Mouse (Mus musculus) limb, embryonic 11.5 days (tissue): ENCODE measurements at regions not wholly inside any gene's neighbourhood (a gene's known extent, or its start where the extent isn't known, plus 50 kb on each side); places are given as distances from the start of the nearest gene placed in this dataset.

Experiments used
- ATAC-seq: fragments of 200-750 bp; cut with Nextera tagmentation; 2 replicates; pipeline ENCODE4 v1.8.0; 2017; ENCODE audit warnings: low read depth; ENCODE audit not compliant: insufficient number of reproducible peaks, low FRiP score, low TSS enrichment
- DNase-seq: peaks from one replicate; pipeline ENCODE4 v3.0.0-alpha.2; 2015; ENCODE audit warnings: low spot score
- H3K27ac ChIP-seq: fragments of 300-500 bp; sonication (generic); replicated peaks from 2 replicates; pipeline ENCODE4 v1.5.1; 2014; ENCODE audit warnings: low read depth, mild to moderate bottlenecking, low read length
- H3K27me3 ChIP-seq: fragments of 300-500 bp; sonication (generic); 2 replicates; pipeline ENCODE4 v1.6.1; 2014; ENCODE audit warnings: mild to moderate bottlenecking, low read length, mixed read lengths; ENCODE audit not compliant: control insufficient read depth, insufficient read depth
- H3K36me3 ChIP-seq: fragments of 300-500 bp; sonication (generic); 2 replicates; pipeline ENCODE4 v1.6.1; 2014; ENCODE audit warnings: mild to moderate bottlenecking, low read length, moderate library complexity, mixed read lengths; ENCODE audit not compliant: control insufficient read depth, insufficient read depth
- H3K4me1 ChIP-seq: fragments of 300-500 bp; sonication (generic); 2 replicates; pipeline ENCODE4 v1.6.1; 2014; ENCODE audit warnings: low read length, mixed read lengths; ENCODE audit not compliant: control insufficient read depth, insufficient read depth
- H3K4me2 ChIP-seq: fragments of 300-500 bp; sonication (generic); 2 replicates; pipeline ENCODE4 v1.6.1; 2014; ENCODE audit warnings: low read depth, mild to moderate bottlenecking, moderate library complexity; ENCODE audit not compliant: severe bottlenecking
- H3K4me3 ChIP-seq: fragments of 300-500 bp; sonication (generic); 2 replicates; pipeline ENCODE4 v1.5.1; 2014; ENCODE audit warnings: low read depth, low read length
- H3K9ac ChIP-seq: fragments of 300-500 bp; sonication (generic); 2 replicates; pipeline ENCODE4 v1.6.1; 2014; ENCODE audit warnings: mild to moderate bottlenecking, low read length
- H3K9me3 ChIP-seq: fragments of 300-500 bp; sonication (generic); 2 replicates; pipeline ENCODE4 v1.6.1; 2016; ENCODE audit warnings: low read length; ENCODE audit not compliant: control insufficient read depth
- WGBS: fragments of 180-500 bp; shearing (Covaris S2); extraction: QIAGEN DNeasy Blood & Tissue Kit; methylation state at CpG from one replicate; pipeline ENCODE4 v1.1.7; 2014; 5-methylcytosine and 5-hydroxymethylcytosine counted together

DNA sequence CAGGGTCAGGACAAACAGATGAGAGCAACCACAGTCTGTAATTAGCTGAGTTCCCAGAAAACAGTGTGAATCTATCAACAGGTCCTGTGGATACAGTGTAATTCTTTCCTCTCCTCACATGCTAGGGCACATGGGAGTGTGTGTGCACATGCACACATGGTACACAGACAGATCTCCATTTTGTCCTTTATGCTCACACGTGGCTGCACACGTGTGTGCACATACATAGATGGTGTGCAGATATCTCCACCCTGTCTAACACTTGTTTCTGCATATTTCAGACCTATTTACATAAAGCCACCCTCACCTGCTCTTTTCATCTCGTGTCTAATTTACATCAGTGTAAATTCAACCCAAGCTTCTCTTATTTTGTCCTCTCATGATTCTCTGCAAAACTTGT is 245.0 kb upstream of the Cnr1 start:
- Histone ChIP-seq H3K4me1 (no peaks in the 10 kb centered on the region), H3K36me3 (no peaks in the 10 kb centered on the region), H3K4me3 (no peak overlapping the region), H3K27ac (no peak overlapping the region), H3K9ac (no peak overlapping the region), H3K9me3 (no peaks in the 10 kb centered on the region), H3K4me2 (no peak overlapping the region), H3K27me3 (no peaks in the 10 kb centered on the region)
- ATAC-seq (no peak), DNase-seq (no peak)
- 82% methylated on average over 3 of the region's 3 CpGs for WGBS

- no peak overlapping the region for H3K27ac ChIP-seq
- no peak for ATAC-seq
- H3K4me3 ChIP-seq, result no peak overlapping the region
- no peaks in the 10 kb centered on the region for H3K36me3 ChIP-seq
- DNase-seq, result no peak
- H3K27me3 ChIP-seq, result no peaks in the 10 kb centered on the region
- no peaks in the 10 kb centered on the region for H3K4me1 ChIP-seq
- 82% methylated on average over 8 of the region's 8 CpGs for WGBS
- no peak overlapping the region for H3K4me2 ChIP-seq
- no peak overlapping the region for H3K9ac ChIP-seq
- H3K9me3 ChIP-seq, result no peaks in the 10 kb centered on the region
These were observed 238.3 kb upstream of the Cnr1 start for GRCm38 (mm10) chr4:33686135-33686534.

- H3K27ac ChIP-seq, result no peak overlapping the region
- DNase-seq (no peak), ATAC-seq (no peak)
These were observed 237.0 kb upstream of the Cnr1 start for GRCm38 (mm10) chr4:33687434-33687833.

DNA sequence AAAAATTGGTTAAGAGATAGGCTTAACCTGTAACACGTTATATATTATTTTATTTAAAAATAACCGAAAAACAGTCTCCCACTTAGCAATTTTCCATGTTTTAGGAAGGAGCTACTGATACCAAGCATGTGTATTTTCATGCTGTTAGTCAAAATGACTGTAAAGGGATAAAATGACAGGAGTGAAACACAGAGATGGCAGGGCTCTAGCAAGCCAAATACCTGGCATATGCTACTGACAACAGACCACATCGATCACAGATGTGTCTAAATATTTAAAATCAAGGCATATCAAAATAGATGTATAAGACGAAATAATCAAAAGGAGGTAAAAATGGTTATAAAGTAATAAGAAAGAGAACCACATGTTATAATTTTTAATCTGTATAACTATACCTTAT is 231.0 kb upstream of the Cnr1 start:
- H3K27me3 ChIP-seq, result no peaks in the 10 kb centered on the region
- H3K4me2 ChIP-seq, result no peak overlapping the region
- DNase-seq, result no peak
- H3K9me3 ChIP-seq, result no peaks in the 10 kb centered on the region
- 91% methylated on average over 4 of the region's 4 CpGs for WGBS
- H3K9ac ChIP-seq, result no peak overlapping the region
- H3K36me3 ChIP-seq, result no peaks in the 10 kb centered on the region
- no peak overlapping the region for H3K4me3 ChIP-seq
- no peak for ATAC-seq
- no peak overlapping the region for H3K27ac ChIP-seq
- H3K4me1 ChIP-seq, result no peaks in the 10 kb centered on the region

More at GRCm38 (mm10) chr4:33687434-33687833, 237.0 kb upstream of the Cnr1 start:
- H3K36me3 ChIP-seq, result no peaks in the 10 kb centered on the region
- no peaks in the 10 kb centered on the region for H3K4me1 ChIP-seq
- no peak overlapping the region for H3K9ac ChIP-seq
- H3K27me3 ChIP-seq, result no peaks in the 10 kb centered on the region
- no peak overlapping the region for H3K4me3 ChIP-seq
- no peaks in the 10 kb centered on the region for H3K9me3 ChIP-seq
- no peak overlapping the region for H3K4me2 ChIP-seq
- 77% methylated on average over 7 of the region's 7 CpGs for WGBS

DNA sequence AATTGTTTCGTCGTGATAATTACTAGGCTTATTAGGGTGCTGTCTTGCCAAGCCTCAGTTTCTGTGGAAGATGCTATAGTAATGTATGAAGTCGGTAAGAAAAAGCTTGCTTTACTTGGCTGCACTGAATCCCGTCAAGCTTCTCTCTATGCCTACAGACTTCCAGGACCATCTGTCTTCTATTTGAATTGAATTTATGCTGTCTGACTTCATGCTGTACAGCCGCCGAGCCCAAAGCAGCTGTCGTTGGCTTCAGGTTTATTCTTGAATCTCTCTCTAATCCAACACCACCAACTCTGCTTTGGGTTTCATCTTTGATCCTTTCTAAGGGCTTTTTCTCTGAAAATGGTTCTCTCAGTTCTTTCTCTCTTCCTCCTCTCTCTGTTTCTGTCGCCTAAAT is 227.4 kb upstream of the Cnr1 start:
- no peak overlapping the region for H3K27ac ChIP-seq
- no peaks in the 10 kb centered on the region for H3K4me1 ChIP-seq
- no peaks in the 10 kb centered on the region for H3K27me3 ChIP-seq
- no peaks in the 10 kb centered on the region for H3K9me3 ChIP-seq
- no peak overlapping the region for H3K9ac ChIP-seq
- 75% methylated on average over 8 of the region's 8 CpGs for WGBS
- no peaks in the 10 kb centered on the region for H3K36me3 ChIP-seq
- ATAC-seq, result no peak
- DNase-seq, result no peak
- no peak overlapping the region for H3K4me3 ChIP-seq
- H3K4me2 ChIP-seq, result no peak overlapping the region

- H3K4me2 ChIP-seq, result no peak overlapping the region
- no peaks in the 10 kb centered on the region for H3K4me1 ChIP-seq
- ATAC-seq, result no peak
- H3K27me3 ChIP-seq, result no peaks in the 10 kb centered on the region
- H3K4me3 ChIP-seq, result no peak overlapping the region
- 84% methylated on average over 7 of the region's 7 CpGs for WGBS
- no peaks in the 10 kb centered on the region for H3K9me3 ChIP-seq
- no peak overlapping the region for H3K9ac ChIP-seq
- H3K27ac ChIP-seq, result no peak overlapping the region
- H3K36me3 ChIP-seq, result no peaks in the 10 kb centered on the region
- DNase-seq, result no peak
These were observed 222.2 kb upstream of the Cnr1 start for GRCm38 (mm10) chr4:33702028-33702666.

DNA sequence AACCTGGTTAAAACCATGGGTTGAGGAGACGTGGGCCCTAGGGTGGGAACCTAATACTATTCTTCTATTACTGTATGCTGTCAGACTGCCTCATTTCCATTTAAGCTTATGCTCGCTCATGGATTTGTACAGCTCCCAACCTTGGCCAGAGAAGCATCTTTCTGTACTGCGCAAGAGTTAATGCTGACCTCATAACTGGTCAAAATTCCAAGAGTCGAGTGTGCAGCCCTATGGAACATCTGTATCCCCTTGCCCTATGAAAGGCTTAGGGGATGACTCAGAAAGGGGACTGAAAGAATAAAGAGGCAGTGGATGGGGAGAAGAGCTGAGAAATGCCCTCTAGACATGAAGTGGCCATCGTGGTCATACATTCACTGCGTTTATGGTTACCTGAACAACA is 218.7 kb upstream of the Cnr1 start:
- ATAC-seq, result no peak
- Histone ChIP-seq H3K4me2 (no peak overlapping the region), H3K27ac (no peak overlapping the region), H3K4me1 (no peaks in the 10 kb centered on the region), H3K27me3 (no peaks in the 10 kb centered on the region), H3K9ac (no peak overlapping the region), H3K4me3 (no peak overlapping the region), H3K36me3 (no peaks in the 10 kb centered on the region), H3K9me3 (no peaks in the 10 kb centered on the region)
- DNase-seq, result no peak
- 93% methylated on average over 6 of the region's 6 CpGs for WGBS

- H3K27ac ChIP-seq, result no peak overlapping the region
- no peaks in the 10 kb centered on the region for H3K36me3 ChIP-seq
- H3K4me1 ChIP-seq, result no peaks in the 10 kb centered on the region
- no peak for ATAC-seq
- no peaks in the 10 kb centered on the region for H3K9me3 ChIP-seq
- H3K4me2 ChIP-seq, result no peak overlapping the region
- no peak overlapping the region for H3K9ac ChIP-seq
- no peak overlapping the region for H3K4me3 ChIP-seq
- DNase-seq, result peak; percentile 30
- WGBS, result 62% methylated on average over 10 of the region's 10 CpGs
- H3K27me3 ChIP-seq, result no peaks in the 10 kb centered on the region
These were observed 217.6 kb upstream of the Cnr1 start for GRCm38 (mm10) chr4:33706785-33707184.

DNA sequence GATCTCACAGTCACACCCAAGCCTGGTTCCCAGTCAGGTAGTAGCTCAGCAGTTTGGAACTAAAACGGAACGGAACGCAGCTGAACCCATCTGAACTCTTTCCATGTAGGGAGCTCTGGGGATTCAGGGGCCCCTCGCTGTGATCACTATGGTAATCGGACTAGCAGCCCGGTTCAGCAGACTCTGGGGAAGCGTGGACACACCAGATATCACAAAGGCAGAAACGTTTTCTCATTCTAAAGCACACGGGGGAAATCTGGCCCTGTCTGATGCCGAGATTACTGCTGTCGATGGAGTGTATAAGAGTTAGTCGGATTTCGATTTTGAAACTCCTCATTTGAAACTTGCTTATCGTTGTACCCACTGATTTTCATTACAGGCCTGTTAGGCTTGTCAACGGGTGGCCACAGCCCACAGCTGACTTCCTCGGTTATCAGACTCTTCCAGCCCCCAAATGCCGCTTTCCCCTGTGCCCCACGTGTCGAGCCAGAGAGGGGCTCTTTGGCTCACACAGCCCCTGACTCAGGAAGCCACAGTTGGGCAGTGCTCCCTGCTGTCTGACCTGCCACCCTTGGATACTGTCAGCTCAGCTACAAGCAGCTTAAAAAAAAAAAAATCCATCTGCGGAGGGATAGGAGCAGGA is 207.8 kb upstream of the Cnr1 start:
- DNase-seq, result no peak

More for the DNA sequence above, 207.8 kb upstream of the Cnr1 start:
- WGBS, result 60% methylated on average over 20 of the region's 20 CpGs
- Histone ChIP-seq H3K9ac (no peak overlapping the region), H3K4me2 (no peak overlapping the region), H3K4me1 (no peaks in the 10 kb centered on the region), H3K4me3 (no peak overlapping the region), H3K27me3 (no peaks in the 10 kb centered on the region), H3K27ac (no peak overlapping the region), H3K9me3 (no peaks in the 10 kb centered on the region), H3K36me3 (no peaks in the 10 kb centered on the region)
- ATAC-seq, result no peak
